Mouse (Mus musculus): Measurements from ENCODE around the gene Olfr1239. TPM values are rescaled to one million over a fixed set of nuclear protein-coding genes. Genes with fewer than 3 reads are reported as not detected.

Gene Olfr1239
- total RNA-seq (2015; ENCODE audit: low replicate concordance) (not detected in 2 replicates), total RNA-seq (2017; ENCODE audit: low replicate concordance) (not detected in 2 replicates)

DNA sequence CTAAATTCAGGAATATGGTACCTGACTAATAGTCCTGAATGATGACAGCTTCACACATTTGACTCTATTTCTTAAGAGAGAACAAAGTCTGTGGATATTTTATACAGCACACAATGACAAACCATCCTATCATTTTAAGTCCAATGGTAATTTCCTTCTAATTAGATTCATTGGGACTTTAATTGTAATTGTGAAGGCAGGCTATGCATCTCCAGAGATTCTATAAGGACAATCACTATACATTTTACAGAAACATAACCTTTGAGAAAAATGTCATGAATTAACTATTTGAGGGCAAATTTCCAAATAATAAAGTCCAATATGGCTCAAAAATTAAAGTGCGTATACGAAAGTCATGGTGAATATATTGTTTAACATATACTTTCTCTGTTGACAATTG lies at the start of gene Olfr1239:
Olfr1239 (minus strand) TSS at position 101 of the 400 bp plus-strand sequence.
- no peak for ATAC-seq (replicated peaks; ENCODE audit: low FRiP score, poor library complexity, severe bottlenecking)

DNA sequence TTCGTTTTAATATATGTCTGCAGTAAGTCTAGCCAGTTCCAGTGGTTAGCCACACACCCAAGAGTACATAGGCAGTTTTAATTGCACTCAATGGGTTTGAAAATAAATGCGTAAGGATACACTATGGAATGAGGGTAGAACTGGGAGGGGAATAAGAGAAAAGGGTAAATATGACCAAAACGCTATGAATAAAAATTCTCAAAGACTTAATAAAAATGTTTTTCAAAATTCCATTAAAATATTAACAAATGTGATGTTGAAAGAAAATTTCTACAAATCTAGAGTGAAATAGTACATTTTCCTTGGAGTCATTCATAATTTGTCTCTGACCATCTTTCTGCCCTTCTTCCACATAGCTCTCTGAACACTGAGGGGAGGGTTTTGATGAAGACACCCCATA lies 22.7 kb upstream of the Olfr1239 start, which contains the start of gene Olfr1240:
Olfr1240 (minus strand) TSS at position 101 of the 400 bp plus-strand sequence.
- ATAC-seq (replicated peaks; ENCODE audit: low FRiP score, poor library complexity, severe bottlenecking) = no peak

DNA sequence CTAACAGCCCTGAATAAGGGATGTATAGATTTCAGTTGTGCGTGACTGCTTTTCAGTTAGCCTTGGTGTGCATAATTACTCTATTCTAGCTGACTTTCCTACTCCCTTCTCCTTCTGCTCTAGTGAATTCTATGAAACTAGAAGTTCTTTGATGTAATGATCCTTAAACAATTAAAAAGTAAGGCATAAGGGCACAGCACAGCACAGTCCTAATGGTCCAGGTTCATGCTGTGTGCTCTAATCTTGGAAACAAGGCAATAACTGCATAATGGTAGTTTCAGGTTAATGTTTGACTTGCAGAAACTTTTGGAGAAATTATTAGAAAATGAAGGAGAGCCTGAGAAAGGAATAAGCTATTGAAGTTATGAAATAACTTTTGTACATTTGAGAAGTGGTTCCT lies 5.7 kb downstream of the Olfr1239 start:
- no peak for ATAC-seq (replicated peaks; ENCODE audit: low FRiP score, poor library complexity, severe bottlenecking)

DNA sequence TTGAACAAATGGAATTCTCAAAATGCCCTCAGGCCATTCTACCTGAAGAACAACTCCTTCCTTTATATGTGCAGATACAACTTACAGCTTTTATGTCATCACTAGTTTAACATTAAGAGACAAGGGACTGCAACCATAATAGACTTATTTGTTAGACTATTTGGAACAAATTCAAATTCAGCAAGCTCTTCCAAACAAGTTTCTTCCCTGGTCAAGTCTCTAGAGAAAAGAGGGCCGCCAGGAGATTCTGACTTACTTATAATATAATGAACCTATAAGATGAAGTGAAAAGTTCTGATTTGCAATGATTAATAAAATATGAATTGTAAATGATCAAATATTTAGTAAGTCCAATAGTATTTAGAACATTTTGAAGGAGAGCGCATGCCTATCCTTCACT lies 10.6 kb downstream of the Olfr1239 start, which contains the start of gene Olfr1238:
Olfr1238 (minus strand) TSS at position 101 of the 400 bp plus-strand sequence.
- no peak for ATAC-seq (replicated peaks; ENCODE audit: low FRiP score, poor library complexity, severe bottlenecking)

DNA sequence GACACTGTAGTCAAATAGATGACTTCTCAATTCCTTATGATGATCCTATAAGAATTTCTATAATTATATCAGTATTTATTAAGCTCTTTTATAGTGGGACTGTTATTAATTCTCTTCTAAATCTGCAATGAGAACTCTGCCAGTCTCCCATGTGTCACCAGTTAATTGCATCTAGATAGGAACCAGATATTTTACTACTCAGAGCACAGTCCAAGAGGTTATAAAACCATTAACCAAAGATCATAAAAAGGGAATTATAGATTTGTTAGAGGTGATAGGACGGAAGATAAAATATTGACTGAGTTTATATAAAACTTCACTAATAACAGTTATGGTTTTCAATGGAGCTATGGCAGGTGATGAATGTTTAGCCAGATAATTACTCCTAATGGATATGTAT lies 19.3 kb downstream of the Olfr1239 start:
- no peak for ATAC-seq (replicated peaks; ENCODE audit: low FRiP score, poor library complexity, severe bottlenecking)

Other genes starting within 250 kb of the Olfr1239 start
- gene Olfr1225, start 245.7 kb downstream of the Olfr1239 start, total RNA-seq (2015; ENCODE audit: low replicate concordance) = not detected in 2 replicates
- gene Olfr1225, start 245.7 kb downstream of the Olfr1239 start, total RNA-seq (2017; ENCODE audit: low replicate concordance) = not detected in 2 replicates
- gene Olfr1226, start 220.4 kb downstream of the Olfr1239 start, total RNA-seq (2015; ENCODE audit: low replicate concordance) = not detected in 2 replicates
- gene Olfr1226, start 220.4 kb downstream of the Olfr1239 start, total RNA-seq (2017; ENCODE audit: low replicate concordance) = not detected in 2 replicates
- gene Olfr1228, start 166.3 kb downstream of the Olfr1239 start, total RNA-seq (2015; ENCODE audit: low replicate concordance) = not detected in 2 replicates
- not detected in 2 replicates for gene Olfr1228, start 166.3 kb downstream of the Olfr1239 start, total RNA-seq (2017; ENCODE audit: low replicate concordance)
- not detected in 2 replicates for gene Olfr1229, start 132.4 kb downstream of the Olfr1239 start, total RNA-seq (2015; ENCODE audit: low replicate concordance)
- not detected in 2 replicates for gene Olfr1229, start 132.4 kb downstream of the Olfr1239 start, total RNA-seq (2017; ENCODE audit: low replicate concordance)
- not detected in 2 replicates for gene Olfr1230, start 123.1 kb downstream of the Olfr1239 start, total RNA-seq (2015; ENCODE audit: low replicate concordance)
- not detected in 2 replicates for gene Olfr1230, start 123.1 kb downstream of the Olfr1239 start, total RNA-seq (2017; ENCODE audit: low replicate concordance)
- gene Olfr1231, start 113.3 kb downstream of the Olfr1239 start, total RNA-seq (2015; ENCODE audit: low replicate concordance) = not detected in 2 replicates
- not detected in 2 replicates for gene Olfr1231, start 113.3 kb downstream of the Olfr1239 start, total RNA-seq (2017; ENCODE audit: low replicate concordance)
- gene Olfr1232, start 90.7 kb downstream of the Olfr1239 start, total RNA-seq (2015; ENCODE audit: low replicate concordance) = not detected in 2 replicates
- gene Olfr1232, start 90.7 kb downstream of the Olfr1239 start, total RNA-seq (2017; ENCODE audit: low replicate concordance) = not detected in 2 replicates
- gene Olfr1233, start 78.0 kb downstream of the Olfr1239 start, total RNA-seq (2015; ENCODE audit: low replicate concordance) = not detected in 2 replicates
- gene Olfr1233, start 78.0 kb downstream of the Olfr1239 start, total RNA-seq (2017; ENCODE audit: low replicate concordance) = not detected in 2 replicates
- gene Olfr1234, start 55.5 kb downstream of the Olfr1239 start, total RNA-seq (2015; ENCODE audit: low replicate concordance) = not detected in 2 replicates
- gene Olfr1234, start 55.5 kb downstream of the Olfr1239 start, total RNA-seq (2017; ENCODE audit: low replicate concordance) = not detected in 2 replicates
- not detected in 2 replicates for gene Olfr1238, start 10.7 kb downstream of the Olfr1239 start, total RNA-seq (2015; ENCODE audit: low replicate concordance)
- not detected in 2 replicates for gene Olfr1238, start 10.7 kb downstream of the Olfr1239 start, total RNA-seq (2017; ENCODE audit: low replicate concordance)
- not detected in 2 replicates for gene Olfr1240, start 22.6 kb upstream of the Olfr1239 start, total RNA-seq (2015; ENCODE audit: low replicate concordance)
- gene Olfr1240, start 22.6 kb upstream of the Olfr1239 start, total RNA-seq (2017; ENCODE audit: low replicate concordance) = not detected in 2 replicates
- not detected in 2 replicates for gene Olfr1241, start 66.7 kb upstream of the Olfr1239 start, total RNA-seq (2015; ENCODE audit: low replicate concordance)
- not detected in 2 replicates for gene Olfr1241, start 66.7 kb upstream of the Olfr1239 start, total RNA-seq (2017; ENCODE audit: low replicate concordance)
- gene Olfr1242, start 77.9 kb upstream of the Olfr1239 start, total RNA-seq (2015; ENCODE audit: low replicate concordance) = not detected in 2 replicates
- not detected in 2 replicates for gene Olfr1242, start 77.9 kb upstream of the Olfr1239 start, total RNA-seq (2017; ENCODE audit: low replicate concordance)
- not detected in 2 replicates for gene Olfr1243, start 111.1 kb upstream of the Olfr1239 start, total RNA-seq (2015; ENCODE audit: low replicate concordance)
- gene Olfr1243, start 111.1 kb upstream of the Olfr1239 start, total RNA-seq (2017; ENCODE audit: low replicate concordance) = not detected in 2 replicates
- not detected in 2 replicates for gene Olfr1245, start 158.0 kb upstream of the Olfr1239 start, total RNA-seq (2015; ENCODE audit: low replicate concordance)
- 2.1 TPM in 1 of 2 replicates, not detected in the other for gene Olfr1245, start 158.0 kb upstream of the Olfr1239 start, total RNA-seq (2017; ENCODE audit: low replicate concordance)
- gene Olfr1246, start 172.8 kb upstream of the Olfr1239 start, total RNA-seq (2015; ENCODE audit: low replicate concordance) = not detected in 2 replicates
- gene Olfr1246, start 172.8 kb upstream of the Olfr1239 start, total RNA-seq (2017; ENCODE audit: low replicate concordance) = not detected in 2 replicates
- gene Olfr1247, start 193.7 kb upstream of the Olfr1239 start, total RNA-seq (2015; ENCODE audit: low replicate concordance) = not detected in 2 replicates
- gene Olfr1247, start 193.7 kb upstream of the Olfr1239 start, total RNA-seq (2017; ENCODE audit: low replicate concordance) = not detected in 2 replicates
- not detected in 2 replicates for gene Olfr1248, start 197.8 kb upstream of the Olfr1239 start, total RNA-seq (2015; ENCODE audit: low replicate concordance)
- not detected in 2 replicates for gene Olfr1248, start 197.8 kb upstream of the Olfr1239 start, total RNA-seq (2017; ENCODE audit: low replicate concordance)
- gene Olfr1249, start 214.6 kb upstream of the Olfr1239 start, total RNA-seq (2015; ENCODE audit: low replicate concordance) = not detected in 2 replicates
- not detected in 2 replicates for gene Olfr1249, start 214.6 kb upstream of the Olfr1239 start, total RNA-seq (2017; ENCODE audit: low replicate concordance)
- gene Olfr1250, start 241.1 kb upstream of the Olfr1239 start, total RNA-seq (2015; ENCODE audit: low replicate concordance) = not detected in 2 replicates
- not detected in 2 replicates for gene Olfr1250, start 241.1 kb upstream of the Olfr1239 start, total RNA-seq (2017; ENCODE audit: low replicate concordance)